Mouse (Mus musculus): ENCODE measurements around the gene Ap3b1. TPM values are rescaled to one million over a fixed set of nuclear protein-coding genes. Genes with fewer than 3 reads are reported as not detected.

The Ap3b1 gene
- polyA plus RNA-seq, 1 experiment from 2014 or later, result 15.7 TPM

- H3K27me3 ChIP-seq (ENCODE audit: control insufficient read depth, insufficient read depth, low read depth, low read length), result no peaks in the 10 kb centered on the region
- no peak overlapping the region for H3K4me3 ChIP-seq (ENCODE audit: low read depth, low read length)
- peaks cover 7% of the 10 kb centered on the region for H3K4me1 ChIP-seq (ENCODE audit: control insufficient read depth, low read depth, low read length)
- no peak overlapping the region for H3K27ac ChIP-seq (ENCODE audit: low read length)
- no peak overlapping the region for H3K9ac ChIP-seq (ENCODE audit: low read depth, low read length)
- ATAC-seq (ENCODE audit: low read depth), result no peak
- H3K9me3 ChIP-seq (replicated peaks; ENCODE audit: control insufficient read depth, low read length), result no peaks in the 10 kb centered on the region
- no peaks in the 10 kb centered on the region for H3K36me3 ChIP-seq (ENCODE audit: control insufficient read depth, insufficient read depth)
- WGBS (ENCODE audit: insufficient replicate concordance), result 84% methylated on average over 3 of the region's 3 CpGs
- H3K4me2 ChIP-seq (ENCODE audit: low read depth, low read length), result no peak overlapping the region
These were observed 26.3 kb downstream of the Ap3b1 start for GRCm38 (mm10) chr13:94384931-94385570.

- Histone ChIP-seq H3K27me3 (ENCODE audit: control insufficient read depth, insufficient read depth, low read depth, low read length) (no peaks in the 10 kb centered on the region), H3K36me3 (ENCODE audit: control insufficient read depth, insufficient read depth) (0 out of 2 replicates have a peak, but pooled peaks cover 3% of the 10 kb centered on the region), H3K9ac (ENCODE audit: low read depth, low read length) (no peak overlapping the region), H3K4me2 (ENCODE audit: low read depth, low read length) (no peak overlapping the region), H3K4me1 (ENCODE audit: control insufficient read depth, low read depth, low read length) (peaks cover 6% of the 10 kb centered on the region), H3K27ac (ENCODE audit: low read length) (no peak overlapping the region), H3K9me3 (replicated peaks; ENCODE audit: control insufficient read depth, low read length) (no peaks in the 10 kb centered on the region), H3K4me3 (ENCODE audit: low read depth, low read length) (no peak overlapping the region)
- no peak for ATAC-seq (ENCODE audit: low read depth)
- WGBS (ENCODE audit: insufficient replicate concordance), result 44% methylated on average over 3 of the region's 3 CpGs
These were observed 29.8 kb downstream of the Ap3b1 start for GRCm38 (mm10) chr13:94388566-94388965.

- H3K27ac ChIP-seq (ENCODE audit: low read length), result no peak overlapping the region
- WGBS (ENCODE audit: insufficient replicate concordance), result 77% methylated on average over 2 of the region's 2 CpGs
- ATAC-seq (ENCODE audit: low read depth), result no peak
- H3K4me3 ChIP-seq (ENCODE audit: low read depth, low read length), result no peak overlapping the region
- no peak overlapping the region for H3K9ac ChIP-seq (ENCODE audit: low read depth, low read length)
- no peak overlapping the region for H3K4me2 ChIP-seq (ENCODE audit: low read depth, low read length)
- H3K36me3 ChIP-seq (ENCODE audit: control insufficient read depth, insufficient read depth), result 0 out of 2 replicates have a peak, but pooled peaks cover 3% of the 10 kb centered on the region
- peaks cover 6% of the 10 kb centered on the region for H3K4me1 ChIP-seq (ENCODE audit: control insufficient read depth, low read depth, low read length)
- no peaks in the 10 kb centered on the region for H3K9me3 ChIP-seq (replicated peaks; ENCODE audit: control insufficient read depth, low read length)
- H3K27me3 ChIP-seq (ENCODE audit: control insufficient read depth, insufficient read depth, low read depth, low read length), result no peaks in the 10 kb centered on the region
These were observed 30.8 kb downstream of the Ap3b1 start for GRCm38 (mm10) chr13:94389541-94389940.

- Histone ChIP-seq H3K27ac (ENCODE audit: low read length) (no peak overlapping the region), H3K4me1 (ENCODE audit: control insufficient read depth, low read depth, low read length) (peaks cover 6% of the 10 kb centered on the region), H3K9me3 (replicated peaks; ENCODE audit: control insufficient read depth, low read length) (no peaks in the 10 kb centered on the region), H3K36me3 (ENCODE audit: control insufficient read depth, insufficient read depth) (0 out of 2 replicates have a peak, but pooled peaks cover 3% of the 10 kb centered on the region), H3K4me3 (ENCODE audit: low read depth, low read length) (no peak overlapping the region), H3K27me3 (ENCODE audit: control insufficient read depth, insufficient read depth, low read depth, low read length) (no peaks in the 10 kb centered on the region), H3K4me2 (ENCODE audit: low read depth, low read length) (no peak overlapping the region), H3K9ac (ENCODE audit: low read depth, low read length) (no peak overlapping the region)
- ATAC-seq (ENCODE audit: low read depth), result no peak
- 70% methylated on average over 5 of the region's 5 CpGs for WGBS (ENCODE audit: insufficient replicate concordance)
These were observed 33.5 kb downstream of the Ap3b1 start for GRCm38 (mm10) chr13:94392282-94392681.

GRCm38 (mm10) chr13:94394486-94394885 lies 35.7 kb downstream of the Ap3b1 start:
- 74% methylated on average over 9 of the region's 9 CpGs for WGBS (ENCODE audit: insufficient replicate concordance)
- Histone ChIP-seq H3K27me3 (ENCODE audit: control insufficient read depth, insufficient read depth, low read depth, low read length) (no peaks in the 10 kb centered on the region), H3K4me1 (ENCODE audit: control insufficient read depth, low read depth, low read length) (peaks cover 6% of the 10 kb centered on the region), H3K36me3 (ENCODE audit: control insufficient read depth, insufficient read depth) (0 out of 2 replicates have a peak, but pooled peaks cover 3% of the 10 kb centered on the region), H3K4me2 (ENCODE audit: low read depth, low read length) (no peak overlapping the region), H3K27ac (ENCODE audit: low read length) (no peak overlapping the region), H3K9me3 (replicated peaks; ENCODE audit: control insufficient read depth, low read length) (no peaks in the 10 kb centered on the region), H3K4me3 (ENCODE audit: low read depth, low read length) (no peak overlapping the region), H3K9ac (ENCODE audit: low read depth, low read length) (no peak overlapping the region)
- ATAC-seq (ENCODE audit: low read depth), result no peak

- 79% methylated on average over 8 of the region's 8 CpGs for WGBS (ENCODE audit: insufficient replicate concordance)
- no peaks in the 10 kb centered on the region for H3K9me3 ChIP-seq (replicated peaks; ENCODE audit: control insufficient read depth, low read length)
These were observed 37.0 kb downstream of the Ap3b1 start for GRCm38 (mm10) chr13:94395763-94396162.

GRCm38 (mm10) chr13:94396392-94396920 lies 37.7 kb downstream of the Ap3b1 start:
- Histone ChIP-seq H3K27me3 (ENCODE audit: control insufficient read depth, insufficient read depth, low read depth, low read length) (no peaks in the 10 kb centered on the region), H3K27ac (ENCODE audit: low read length) (no peak overlapping the region), H3K36me3 (ENCODE audit: control insufficient read depth, insufficient read depth) (0 out of 2 replicates have a peak, but pooled peaks cover 3% of the 10 kb centered on the region), H3K4me2 (ENCODE audit: low read depth, low read length) (no peak overlapping the region), H3K9ac (ENCODE audit: low read depth, low read length) (no peak overlapping the region), H3K9me3 (replicated peaks; ENCODE audit: control insufficient read depth, low read length) (no peaks in the 10 kb centered on the region), H3K4me1 (ENCODE audit: control insufficient read depth, low read depth, low read length) (no peaks in the 10 kb centered on the region), H3K4me3 (ENCODE audit: low read depth, low read length) (no peak overlapping the region)
- WGBS (ENCODE audit: insufficient replicate concordance), result 79% methylated on average over 10 of the region's 10 CpGs
- ATAC-seq (ENCODE audit: low read depth), result no peak

More at GRCm38 (mm10) chr13:94395763-94396162, 37.0 kb downstream of the Ap3b1 start:
- no peak for ATAC-seq (ENCODE audit: low read depth)
- no peaks in the 10 kb centered on the region for H3K27me3 ChIP-seq (ENCODE audit: control insufficient read depth, insufficient read depth, low read depth, low read length)
- H3K36me3 ChIP-seq (ENCODE audit: control insufficient read depth, insufficient read depth), result 0 out of 2 replicates have a peak, but pooled peaks cover 3% of the 10 kb centered on the region
- no peak overlapping the region for H3K27ac ChIP-seq (ENCODE audit: low read length)
- H3K4me2 ChIP-seq (ENCODE audit: low read depth, low read length), result no peak overlapping the region
- no peak overlapping the region for H3K4me3 ChIP-seq (ENCODE audit: low read depth, low read length)
- H3K9ac ChIP-seq (ENCODE audit: low read depth, low read length), result no peak overlapping the region
- H3K4me1 ChIP-seq (ENCODE audit: control insufficient read depth, low read depth, low read length), result no peaks in the 10 kb centered on the region

GRCm38 (mm10) chr13:94398568-94399374 lies 40.0 kb downstream of the Ap3b1 start:
- no peaks in the 10 kb centered on the region for H3K4me1 ChIP-seq (ENCODE audit: control insufficient read depth, low read depth, low read length)
- no peaks in the 10 kb centered on the region for H3K9me3 ChIP-seq (replicated peaks; ENCODE audit: control insufficient read depth, low read length)
- H3K4me2 ChIP-seq (ENCODE audit: low read depth, low read length), result no peak overlapping the region
- H3K36me3 ChIP-seq (ENCODE audit: control insufficient read depth, insufficient read depth), result no peaks in the 10 kb centered on the region; the same call in 1 of the 2 replicates
- H3K9ac ChIP-seq (ENCODE audit: low read depth, low read length), result no peak overlapping the region
- no peak overlapping the region for H3K4me3 ChIP-seq (ENCODE audit: low read depth, low read length)
- WGBS (ENCODE audit: insufficient replicate concordance), result 76% methylated on average over 12 of the region's 12 CpGs
- H3K27ac ChIP-seq (ENCODE audit: low read length), result no peak overlapping the region
- ATAC-seq (ENCODE audit: low read depth), result no peak
- H3K27me3 ChIP-seq (ENCODE audit: control insufficient read depth, insufficient read depth, low read depth, low read length), result no peaks in the 10 kb centered on the region

- no peak overlapping the region for H3K27ac ChIP-seq (ENCODE audit: low read length)
- H3K36me3 ChIP-seq (ENCODE audit: control insufficient read depth, insufficient read depth), result peaks cover 8% of the 10 kb centered on the region
- H3K4me1 ChIP-seq (ENCODE audit: control insufficient read depth, low read depth, low read length), result no peaks in the 10 kb centered on the region
- WGBS (ENCODE audit: insufficient replicate concordance), result 56% methylated on average over 8 of the region's 8 CpGs
- H3K9me3 ChIP-seq (replicated peaks; ENCODE audit: control insufficient read depth, low read length), result no peaks in the 10 kb centered on the region
- H3K9ac ChIP-seq (ENCODE audit: low read depth, low read length), result no peak overlapping the region
- H3K27me3 ChIP-seq (ENCODE audit: control insufficient read depth, insufficient read depth, low read depth, low read length), result no peaks in the 10 kb centered on the region
- H3K4me2 ChIP-seq (ENCODE audit: low read depth, low read length), result no peak overlapping the region
- no peak overlapping the region for H3K4me3 ChIP-seq (ENCODE audit: low read depth, low read length)
- ATAC-seq (ENCODE audit: low read depth), result no peak
These were observed 41.7 kb downstream of the Ap3b1 start for GRCm38 (mm10) chr13:94400465-94400864.
